Mouse (Mus musculus) cerebral cortex, adult 2 months (tissue): ENCODE results near the gene 2300002M23Rik.

Experiments used
- WGBS: fragments of 180-500 bp; shearing (Covaris S2); methylation state at CpG from one replicate; pipeline ENCODE4 v1.1.7; 2018; 5-methylcytosine and 5-hydroxymethylcytosine counted together

Gene 2300002M23Rik

GRCm38 (mm10) chr17:35556186-35556765 is 11.0 kb upstream of the 2300002M23Rik start:
- WGBS, result 92% methylated on average over 13 of the region's 13 CpGs

- 28% methylated on average over 5 of the region's 5 CpGs for WGBS
These were observed 10.4 kb upstream of the 2300002M23Rik start for GRCm38 (mm10) chr17:35556812-35557211.

- WGBS, result 69% methylated on average over 9 of the region's 9 CpGs
These were observed 9.9 kb upstream of the 2300002M23Rik start for GRCm38 (mm10) chr17:35557351-35557750.

- WGBS, result 69% methylated on average over 8 of the region's 8 CpGs
These were observed 9.0 kb upstream of the 2300002M23Rik start for GRCm38 (mm10) chr17:35558216-35558615.

- WGBS, result 41% methylated on average over 9 of the region's 9 CpGs
These were observed 517 bp downstream of the 2300002M23Rik start for GRCm38 (mm10) chr17:35567767-35568166.

DNA sequence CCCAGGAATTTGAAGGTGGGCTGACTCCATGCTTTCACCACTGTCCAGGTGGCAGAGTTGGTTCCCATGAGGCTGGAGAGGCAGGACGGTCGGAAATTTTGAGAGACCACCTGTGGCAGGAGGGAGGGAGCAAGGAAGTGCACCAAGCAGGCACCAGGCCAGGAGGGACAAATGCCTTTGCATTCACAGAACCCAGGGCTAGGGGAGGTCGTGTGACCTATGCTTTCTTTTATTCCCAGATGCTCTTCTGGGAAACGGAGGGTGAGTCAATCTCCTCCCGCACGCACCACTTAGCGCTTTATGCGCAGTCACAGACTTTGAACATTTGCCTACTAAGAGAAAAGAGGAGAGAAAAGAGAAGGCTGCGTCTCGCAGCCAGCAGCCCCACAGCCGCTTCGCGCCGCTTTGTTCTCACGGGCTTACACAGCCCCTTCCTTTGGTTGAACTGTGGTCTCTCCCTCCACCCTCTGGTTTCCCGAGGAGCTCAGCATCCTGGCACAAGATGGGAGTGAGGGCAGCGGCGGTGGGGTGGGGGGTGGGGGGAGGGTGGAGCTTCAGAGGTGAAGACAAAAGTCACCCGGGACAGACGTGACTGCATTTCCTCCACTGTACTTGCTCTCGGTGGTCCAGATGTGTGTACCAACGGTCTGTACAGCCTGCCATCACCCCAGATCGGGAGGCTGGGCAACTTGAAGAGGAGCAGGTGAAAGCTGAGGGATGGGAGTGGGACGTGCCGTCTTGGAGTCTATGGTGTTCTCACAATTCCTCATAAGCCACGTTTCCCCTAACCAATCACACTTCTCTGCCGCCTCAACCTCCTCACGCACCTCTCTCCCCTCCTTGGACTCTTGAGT is 2.1 kb downstream of the 2300002M23Rik start:
- 7% methylated on average over 28 of the region's 28 CpGs for WGBS

GRCm38 (mm10) chr17:35570836-35571235 is 3.6 kb downstream of the 2300002M23Rik start:
- WGBS, result 91% methylated on average over 14 of the region's 14 CpGs

DNA sequence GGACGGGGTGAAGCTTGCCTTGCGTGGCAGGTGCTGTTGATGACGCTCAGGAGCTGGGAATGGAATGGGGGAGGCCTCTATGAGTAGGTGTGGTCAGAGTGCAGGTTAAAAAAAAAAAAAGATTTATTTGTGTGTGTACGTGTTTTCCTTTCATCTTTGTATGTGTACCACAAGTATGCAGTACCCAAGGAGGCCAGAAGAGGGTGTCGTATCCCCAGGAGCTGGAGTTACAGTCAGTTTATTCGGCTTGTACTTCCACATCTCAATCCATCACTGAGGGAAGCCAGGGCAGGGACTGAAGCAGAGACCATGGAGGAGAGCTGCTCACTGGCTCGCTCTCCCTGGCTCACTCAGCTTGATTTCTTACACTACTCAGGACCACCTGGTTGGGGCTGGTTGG is 4.2 kb downstream of the 2300002M23Rik start:
- 99% methylated on average over 7 of the region's 7 CpGs for WGBS

- 19% methylated on average over 6 of the region's 6 CpGs for WGBS
These were observed 11.0 kb downstream of the 2300002M23Rik start for GRCm38 (mm10) chr17:35578211-35578610.

DNA sequence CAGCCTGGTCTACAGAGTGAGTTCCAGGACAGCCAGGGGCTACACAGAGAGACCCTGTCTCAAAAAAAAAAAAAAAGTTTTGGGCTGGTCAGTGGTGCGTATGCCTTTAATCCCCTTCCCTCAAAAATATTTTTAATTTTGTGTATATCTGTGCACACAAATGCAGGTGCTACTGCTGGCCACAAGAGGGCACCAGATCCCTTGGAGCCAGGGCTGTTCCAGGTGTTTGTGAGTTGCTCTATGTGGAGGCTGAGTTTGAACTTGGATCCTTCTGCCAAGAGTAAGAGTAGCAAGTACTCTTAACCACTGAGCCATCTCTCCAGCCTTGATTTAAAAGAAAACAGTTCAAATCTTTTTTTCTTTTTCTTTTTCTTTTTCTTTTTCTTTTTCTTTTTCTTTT is 15.7 kb downstream of the 2300002M23Rik start:
- WGBS, result 95% methylated on average over 1 of the region's 1 CpGs

- 16% methylated on average over 16 of the region's 16 CpGs for WGBS
These were observed 17.2 kb downstream of the 2300002M23Rik start for GRCm38 (mm10) chr17:35584330-35584937.

GRCm38 (mm10) chr17:35587291-35587690 is 20.0 kb downstream of the 2300002M23Rik start:
- WGBS, result 88% methylated on average over 1 of the region's 1 CpGs

DNA sequence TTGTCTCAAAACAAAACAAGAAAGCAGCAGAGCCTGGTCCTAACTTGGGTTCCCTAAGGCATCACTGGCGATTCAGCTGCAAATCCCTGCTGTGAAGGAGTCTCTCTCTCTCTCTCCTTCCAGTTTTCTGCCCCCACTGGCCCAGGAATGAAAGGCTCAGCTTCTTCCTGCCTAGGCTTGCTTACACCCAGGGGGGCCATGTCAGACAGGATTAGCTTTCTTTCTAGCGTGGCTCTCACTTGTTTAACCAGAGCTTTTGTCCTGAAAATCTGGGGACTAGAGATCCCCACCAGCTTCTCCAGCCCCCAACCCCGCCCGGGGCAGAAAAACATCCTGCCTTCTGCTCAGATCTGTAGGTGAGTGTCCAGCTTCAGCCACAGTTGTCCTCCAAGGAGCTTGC is 21.1 kb downstream of the 2300002M23Rik start:
- WGBS, result 42% methylated on average over 4 of the region's 4 CpGs

DNA sequence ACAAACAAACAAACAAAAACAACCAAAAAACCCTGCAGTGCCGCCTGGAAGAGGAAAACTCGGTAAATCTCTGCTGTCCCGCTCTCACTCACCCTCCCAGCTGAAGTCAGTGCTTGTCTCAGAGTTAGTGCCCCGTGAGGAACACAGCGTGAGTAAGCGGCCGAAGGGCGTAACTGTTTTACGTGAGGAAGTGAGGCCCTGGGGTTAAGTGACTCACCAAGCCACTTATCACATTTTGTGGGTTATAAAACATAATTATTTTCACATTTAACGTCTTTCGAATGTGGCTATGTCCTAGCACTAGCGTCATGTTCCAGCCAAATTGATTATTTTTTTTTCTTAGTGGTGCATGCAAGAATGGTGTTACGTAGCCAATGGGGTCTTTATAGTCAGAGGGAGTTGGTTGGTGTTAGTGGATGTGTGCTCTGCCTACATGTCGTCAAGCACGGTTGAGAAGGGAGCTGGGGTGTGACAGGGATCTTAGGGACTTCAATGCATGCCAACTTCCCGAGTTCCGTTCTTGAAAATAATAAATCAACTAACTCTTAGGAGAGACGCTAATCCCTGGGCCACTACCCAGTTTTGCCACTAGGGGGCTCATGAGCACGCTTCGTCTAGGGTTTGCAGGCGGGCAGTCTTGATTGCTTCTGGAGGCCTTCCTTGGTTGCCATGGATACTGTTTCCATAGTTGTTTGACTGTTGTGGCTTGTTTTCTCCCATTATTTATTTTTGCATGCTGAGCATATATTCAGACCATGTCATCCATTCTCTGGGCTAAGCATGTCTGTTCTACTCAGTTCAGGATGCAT is 23.4 kb downstream of the 2300002M23Rik start:
- 44% methylated on average over 21 of the region's 21 CpGs for WGBS

GRCm38 (mm10) chr17:35591219-35591578 is 23.9 kb downstream of the 2300002M23Rik start:
- WGBS, result 47% methylated on average over 7 of the region's 7 CpGs

DNA sequence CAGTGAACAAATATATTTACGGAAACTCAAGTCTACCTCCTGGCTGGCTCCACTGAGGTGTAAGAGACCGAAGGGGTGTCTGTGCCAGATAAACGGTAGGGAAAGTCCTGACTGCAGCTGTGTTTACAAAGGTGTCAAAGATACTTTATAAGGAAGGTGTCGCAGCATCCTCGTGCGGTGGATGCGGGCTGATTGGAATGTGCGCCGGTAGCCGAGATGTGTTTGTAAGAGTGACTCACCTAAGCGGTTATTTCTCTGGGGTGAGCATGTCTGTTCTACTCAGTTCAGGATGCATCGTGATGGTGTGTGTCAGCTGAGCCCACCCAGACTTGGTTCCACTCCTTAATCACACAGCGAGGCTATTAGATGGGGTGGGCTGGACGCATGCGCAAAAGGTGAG is 24.5 kb downstream of the 2300002M23Rik start:
- 88% methylated on average over 15 of the region's 15 CpGs for WGBS

- WGBS, result 84% methylated on average over 9 of the region's 9 CpGs
These were observed 24.9 kb downstream of the 2300002M23Rik start for GRCm38 (mm10) chr17:35592131-35592530.

DNA sequence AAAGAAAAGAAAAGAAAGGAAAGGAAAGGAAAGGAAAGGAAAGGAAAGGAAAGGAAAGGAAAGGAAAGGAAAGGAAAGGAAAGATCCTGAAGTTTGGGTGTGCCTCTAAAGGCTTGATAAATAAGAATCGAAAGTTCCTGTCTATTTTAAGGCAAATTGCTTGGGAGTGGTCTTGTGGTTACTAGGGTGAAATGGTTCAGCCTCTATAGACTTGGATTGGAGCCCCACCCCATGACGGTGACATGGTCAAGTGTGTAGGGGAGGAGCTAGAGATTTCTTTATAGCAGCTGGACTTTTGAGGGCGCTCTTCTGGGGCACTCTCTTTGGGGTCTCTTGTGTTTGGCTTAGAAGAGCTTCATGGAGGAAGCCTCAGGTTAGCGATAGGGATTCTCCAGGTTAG is 26.5 kb downstream of the 2300002M23Rik start:
- WGBS, result 44% methylated on average over 4 of the region's 4 CpGs

- 88% methylated on average over 7 of the region's 7 CpGs for WGBS
These were observed 27.2 kb downstream of the 2300002M23Rik start for GRCm38 (mm10) chr17:35594456-35594855.

DNA sequence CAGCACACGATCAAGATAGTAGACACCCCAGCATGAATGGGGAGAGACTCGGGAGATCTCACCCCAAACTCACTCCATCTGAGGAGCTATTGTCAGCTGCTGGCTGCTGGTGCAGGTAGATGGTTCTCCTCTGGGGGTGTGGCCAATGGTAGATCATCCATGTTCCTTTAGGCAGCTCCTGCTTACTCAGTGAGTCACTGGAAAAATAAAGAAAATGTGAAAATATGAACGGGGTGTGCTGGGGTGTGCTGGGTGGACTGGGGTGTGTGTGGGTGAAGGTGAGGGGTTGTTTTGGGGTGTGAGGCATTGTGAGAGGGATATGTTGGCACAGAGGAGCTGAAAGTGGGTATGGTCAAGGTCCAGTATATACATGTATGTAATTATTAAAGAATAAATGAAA is 30.1 kb downstream of the 2300002M23Rik start:
- 91% methylated on average over 3 of the region's 3 CpGs for WGBS

GRCm38 (mm10) chr17:35601249-35601648 is 34.0 kb downstream of the 2300002M23Rik start, which contains the start of gene Sfta2:
Gene Sfta2 (plus strand): TSS chr17:35601549.
- WGBS, result 62% methylated on average over 2 of the region's 2 CpGs
